Mouse (Mus musculus): ENCODE results near the gene Tfr2.
A peak's percentile ranks its signal among the peaks of the same experiment; 100 is the strongest.
"Not testable (repeated sequence)": the region's sequence is repeated elsewhere in the genome, so short reads cannot be mapped to it uniquely, and the experiment has no call there.

The Tfr2 gene

GRCm38 (mm10) chr5:137595921-137596320 is 26.3 kb downstream of the Tfr2 start:
- DNase-seq: no peak

- peak; percentile 25 for DNase-seq
Observed at GRCm38 (mm10) chr5:137596601-137597261, 27.1 kb downstream of the Tfr2 start.

GRCm38 (mm10) chr5:137597625-137598024 is 28.0 kb downstream of the Tfr2 start:
- DNase-seq: no peak

- DNase-seq: no peak
Observed at GRCm38 (mm10) chr5:137598100-137598826, 28.6 kb downstream of the Tfr2 start.

- DNase-seq: no peak
Observed at GRCm38 (mm10) chr5:137599600-137599999, 30.0 kb downstream of the Tfr2 start.

- DNase-seq: no peak
Observed at GRCm38 (mm10) chr5:137600281-137600618, 30.6 kb downstream of the Tfr2 start.

- peak; percentile 98 for DNase-seq
Observed at GRCm38 (mm10) chr5:137600619-137601364, 31.2 kb downstream of the Tfr2 start, which contains the start of gene Mospd3. Gene Mospd3, minus strand, starts transcription at chr5:137601058.

- peak; percentile 68 for DNase-seq
Observed at GRCm38 (mm10) chr5:137601365-137601729, 31.7 kb downstream of the Tfr2 start.

- DNase-seq: peak; percentile 29
Observed at GRCm38 (mm10) chr5:137607860-137608653, 38.4 kb downstream of the Tfr2 start.

- no peak for DNase-seq
Observed at GRCm38 (mm10) chr5:137608654-137609190, 39.1 kb downstream of the Tfr2 start.

- no peak for DNase-seq
Observed at GRCm38 (mm10) chr5:137609292-137609691, 39.7 kb downstream of the Tfr2 start.

- no peak for DNase-seq
Observed at GRCm38 (mm10) chr5:137610056-137610455, 40.4 kb downstream of the Tfr2 start.

GRCm38 (mm10) chr5:137610548-137611244 is 41.1 kb downstream of the Tfr2 start:
- DNase-seq: peak; percentile 93

GRCm38 (mm10) chr5:137611245-137611602 is 41.6 kb downstream of the Tfr2 start:
- peak; percentile 84 for DNase-seq

GRCm38 (mm10) chr5:137613076-137613475 is 43.4 kb downstream of the Tfr2 start:
- DNase-seq: no peak

- no peak for DNase-seq
Observed at GRCm38 (mm10) chr5:137613550-137613949, 43.9 kb downstream of the Tfr2 start, which contains the start of gene Pcolce. Gene Pcolce, minus strand, starts transcription at chr5:137613784.

- DNase-seq: not testable (repeated sequence)
Observed at GRCm38 (mm10) chr5:137614921-137615320, 45.3 kb downstream of the Tfr2 start.

- DNase-seq: no peak
Observed at GRCm38 (mm10) chr5:137615347-137615746, 45.7 kb downstream of the Tfr2 start.

- DNase-seq: no peak
Observed at GRCm38 (mm10) chr5:137623937-137624530, 54.4 kb downstream of the Tfr2 start.

- no peak for DNase-seq
Observed at GRCm38 (mm10) chr5:137627991-137628390, 58.4 kb downstream of the Tfr2 start.

GRCm38 (mm10) chr5:137628498-137629305 is 59.1 kb downstream of the Tfr2 start, which contains the start of the genes Fbxo24, Lrch4 and Gm20605:
Gene Fbxo24, minus strand, starts transcription at chr5:137629002.
Gene Lrch4, plus strand, starts transcription at chr5:137629121.
Gene Gm20605, plus strand, starts transcription at chr5:137629175.
- DNase-seq: peak; percentile 100
